In genomic region chr7:28584468-28584867, GRCm38 (mm10) we compare ENCODE assay signal across 13 mouse cellular contexts. TPM values are rescaled to one million over a fixed set of nuclear protein-coding genes. Genes with fewer than 3 reads are reported as not detected.
A peak's percentile ranks its signal among the peaks of the same experiment; 100 is the strongest.
DNase-seq lines count a peak whose midpoint lies in the region; ATAC-seq and TF ChIP-seq lines count a peak whose summit lies in the region.
"Had no signal": no experiment of that assay in that cellular context is flagged by ENCODE, and none has a peak within 500 bp of the region (broad histone marks: within the 10 kb centered on the region; RNA-seq: fewer than 3 reads in every experiment).

No protein-coding gene starts in this region.

- no peak overlapping the region for H3K4me2 ChIP-seq in heart, embryonic 16.5 days (ENCODE audit: low read depth, low read length)
- no peak overlapping the region for H3K4me2 ChIP-seq in neural tube, embryonic 13.5 days
- H3K4me2 ChIP-seq in intestine, embryonic 15.5 days (replicated peaks), result peak overlapping the region; percentile 39; the same call in 1 of the 2 replicates
- H3K4me2 ChIP-seq in stomach, embryonic 15.5 days, result 0 out of 2 replicates have a peak overlapping the region, but pooled peaks have one; percentile 29

- H3K27ac ChIP-seq in heart, embryonic 16.5 days (ENCODE audit: low read length), result peak overlapping the region; percentile 28; the same call in 1 of the 2 replicates
- no peak overlapping the region for H3K27ac ChIP-seq in heart, adult 2 months
- no peak overlapping the region for H3K27ac ChIP-seq in neural tube, embryonic 13.5 days (replicated peaks)
- H3K27ac ChIP-seq in intestine, embryonic 15.5 days, result peak overlapping the region; percentile 67
- peak overlapping the region; percentile 80 for H3K27ac ChIP-seq in stomach, embryonic 15.5 days
- H3K27ac ChIP-seq: macrophage had no signal

- TF ChIP-seq POLR2A in heart, adult 2 months (IDR thresholded peaks at IDR 0.05; ENCODE audit: insufficient read depth, low read depth, low read length), result no peak

- WGBS in heart, embryonic 16.5 days, result 24% methylated on average over 4 of the region's 4 CpGs
- WGBS in heart, adult 2 months, result 72% methylated on average over 4 of the region's 4 CpGs
- WGBS in neural tube, embryonic 13.5 days, result 74% methylated on average over 4 of the region's 4 CpGs
- WGBS in intestine, embryonic 15.5 days, result 47% methylated on average over 4 of the region's 4 CpGs
- WGBS in stomach, embryonic 15.5 days, result 52% methylated on average over 4 of the region's 4 CpGs

- no peak for TF ChIP-seq CTCF in heart, adult 2 months (IDR thresholded peaks at IDR 0.05)

- TF ChIP-seq EP300 in heart, adult 2 months (IDR thresholded peaks at IDR 0.05; ENCODE audit: insufficient read depth, low read depth, low read length), result no peak

- intact Hi-C loops in heart, adult 2 months (cut with DNase I), result no loop called here

- no peak for ATAC-seq in heart, embryonic 16.5 days (replicated peaks; ENCODE audit: extremely low read depth, insufficient read depth, low FRiP score)
- no peak for ATAC-seq in neural tube, embryonic 13.5 days (ENCODE audit: low read depth)
- no peak for ATAC-seq in intestine, embryonic 15.5 days
- ATAC-seq in stomach, embryonic 15.5 days (ENCODE audit: insufficient read depth, low FRiP score, low read depth), result no peak

- peaks cover 51% of the 10 kb centered on the region for H3K4me1 ChIP-seq in heart, embryonic 16.5 days (ENCODE audit: control insufficient read depth, insufficient read depth, low read length)
- H3K4me1 ChIP-seq in heart, adult 2 months (ENCODE audit: control insufficient read depth, insufficient read depth, low read length), result peaks cover 11% of the 10 kb centered on the region
- H3K4me1 ChIP-seq in neural tube, embryonic 13.5 days (replicated peaks), result peaks cover 82% of the 10 kb centered on the region
- peaks cover 78% of the 10 kb centered on the region for H3K4me1 ChIP-seq in intestine, embryonic 15.5 days (replicated peaks)
- peaks cover 64% of the 10 kb centered on the region for H3K4me1 ChIP-seq in stomach, embryonic 15.5 days

- no peaks in the 10 kb centered on the region for H3K36me3 ChIP-seq in heart, embryonic 16.5 days (ENCODE audit: control insufficient read depth, insufficient read depth)
- no peaks in the 10 kb centered on the region for H3K36me3 ChIP-seq in heart, adult 2 months (ENCODE audit: control insufficient read depth, insufficient read depth, low read length)
- no peaks in the 10 kb centered on the region for H3K36me3 ChIP-seq in neural tube, embryonic 13.5 days
- 0 out of 2 replicates have a peak, but pooled peaks cover under 1% of the 10 kb centered on the region for H3K36me3 ChIP-seq in intestine, embryonic 15.5 days
- no peaks in the 10 kb centered on the region for H3K36me3 ChIP-seq in stomach, embryonic 15.5 days

- no peak overlapping the region for H3K9ac ChIP-seq in heart, embryonic 16.5 days (ENCODE audit: low read length)
- no peak overlapping the region for H3K9ac ChIP-seq in heart, adult 2 months (ENCODE audit: low read depth, low read length)
- H3K9ac ChIP-seq in neural tube, embryonic 13.5 days, result 0 out of 2 replicates have a peak overlapping the region, but pooled peaks have one; percentile 17
- 0 out of 2 replicates have a peak overlapping the region, but pooled peaks have one; percentile 15 for H3K9ac ChIP-seq in intestine, embryonic 15.5 days
- H3K9ac ChIP-seq in stomach, embryonic 15.5 days, result no peak overlapping the region

- no peaks in the 10 kb centered on the region for H3K27me3 ChIP-seq in heart, embryonic 16.5 days (ENCODE audit: control insufficient read depth, insufficient read depth, low read length)
- no peaks in the 10 kb centered on the region for H3K27me3 ChIP-seq in heart, adult 2 months (ENCODE audit: control insufficient read depth, insufficient read depth, low read length)
- H3K27me3 ChIP-seq in neural tube, embryonic 13.5 days, result no peaks in the 10 kb centered on the region
- no peaks in the 10 kb centered on the region for H3K27me3 ChIP-seq in intestine, embryonic 15.5 days (replicated peaks)
- no peaks in the 10 kb centered on the region for H3K27me3 ChIP-seq in stomach, embryonic 15.5 days (replicated peaks)

- H3K9me3 ChIP-seq in heart, embryonic 16.5 days (replicated peaks; ENCODE audit: control insufficient read depth, low read length), result no peaks in the 10 kb centered on the region
- no peaks in the 10 kb centered on the region for H3K9me3 ChIP-seq in neural tube, embryonic 13.5 days
- H3K9me3 ChIP-seq in intestine, embryonic 15.5 days, result no peaks in the 10 kb centered on the region
- no peaks in the 10 kb centered on the region for H3K9me3 ChIP-seq in stomach, embryonic 15.5 days

- no peak for DNase-seq in heart, adult 2 months
- DNase-seq in neural tube, embryonic 10.5 days (ENCODE audit: extremely low spot score, low spot score), result no peak
- DNase-seq in urinary bladder, postnatal 25 days (ENCODE audit: low spot score), result no peak
- no peak for DNase-seq in layer of hippocampus, adult 11-12 months (ENCODE audit: low spot score)
- DNase-seq: gastrocnemius, postnatal 14 days; kidney, adult 18-20 months had no signal

- no peaks in the 10 kb centered on the region for H3K79me2 ChIP-seq in heart, adult 2 months (replicated peaks; ENCODE audit: control insufficient read depth, insufficient read depth, low read length)

- no peak overlapping the region for H3K4me3 ChIP-seq in heart, embryonic 16.5 days (ENCODE audit: low read length)
- H3K4me3 ChIP-seq in heart, adult 2 months, result no peak overlapping the region
- no peak overlapping the region for H3K4me3 ChIP-seq in neural tube, embryonic 13.5 days
- no peak overlapping the region for H3K4me3 ChIP-seq in intestine, embryonic 15.5 days (replicated peaks)
- no peak overlapping the region for H3K4me3 ChIP-seq in stomach, embryonic 15.5 days (replicated peaks)

RNA-seq across cellular contexts. Expression of gene Samd4b, which starts 13.5 kb away (rescaled TPM):
- 16.0 and 20.6 TPM in 2 replicates for polyA plus RNA-seq in heart, embryonic 16.5 days (2015; fragmentation: Nextera tagmentation; extraction: Ambion mirVana)
- total RNA-seq in heart, adult 2 months (2021), result 10 to 100 TPM; 21.9 to 22.4 TPM
- polyA plus RNA-seq in heart, adult 2 months (2012; rRNA removed), result 38.8 and 46.1 TPM in 2 replicates
- polyA plus RNA-seq in neural tube, embryonic 13.5 days (2015; fragmentation: Nextera tagmentation; extraction: Ambion mirVana), result 25.6 and 26.9 TPM in 2 replicates
- polyA plus RNA-seq in intestine, embryonic 15.5 days (2015; fragmentation: Nextera tagmentation; extraction: Ambion mirVana), result 18.9 and 19.5 TPM in 2 replicates
- 18.5 and 22.1 TPM in 2 replicates for polyA plus RNA-seq in stomach, embryonic 15.5 days (2015; fragmentation: Nextera tagmentation; extraction: Ambion mirVana)

RNA-seq across cellular contexts. Expression of gene Pak4, which starts 13.5 kb away (rescaled TPM):
- 25.1 and 30.0 TPM in 2 replicates for polyA plus RNA-seq in heart, embryonic 16.5 days (2015; fragmentation: Nextera tagmentation; extraction: Ambion mirVana)
- total RNA-seq in heart, adult 2 months (2021), result 1 to 10 TPM; 8.8 to 9.4 TPM
- 6.4 and 7.6 TPM in 2 replicates for polyA plus RNA-seq in heart, adult 2 months (2012; rRNA removed)
- polyA plus RNA-seq in neural tube, embryonic 13.5 days (2015; fragmentation: Nextera tagmentation; extraction: Ambion mirVana), result 20.1 and 20.2 TPM in 2 replicates
- polyA plus RNA-seq in intestine, embryonic 15.5 days (2015; fragmentation: Nextera tagmentation; extraction: Ambion mirVana), result 51.7 and 53.1 TPM in 2 replicates
- polyA plus RNA-seq in stomach, embryonic 15.5 days (2015; fragmentation: Nextera tagmentation; extraction: Ambion mirVana), result 50.2 and 56.0 TPM in 2 replicates

RNA-seq across cellular contexts. Expression of gene Nccrp1, which starts 37.4 kb away (rescaled TPM):
- not detected in 2 replicates for polyA plus RNA-seq in heart, embryonic 16.5 days (2015; fragmentation: Nextera tagmentation; extraction: Ambion mirVana)
- not detected for total RNA-seq in heart, adult 2 months (2021)
- not detected in 2 replicates for polyA plus RNA-seq in heart, adult 2 months (2012; rRNA removed)
- not detected in 2 replicates for polyA plus RNA-seq in neural tube, embryonic 13.5 days (2015; fragmentation: Nextera tagmentation; extraction: Ambion mirVana)
- polyA plus RNA-seq in intestine, embryonic 15.5 days (2015; fragmentation: Nextera tagmentation; extraction: Ambion mirVana), result not detected in 2 replicates
- 2.4 and 6.1 TPM in 2 replicates for polyA plus RNA-seq in stomach, embryonic 15.5 days (2015; fragmentation: Nextera tagmentation; extraction: Ambion mirVana)
- total RNA-seq: gastrocnemius, postnatal 14 days had no signal
- polyA plus RNA-seq: macrophage had no signal

RNA-seq across cellular contexts. Expression of gene Sycn, which starts 43.8 kb away (rescaled TPM):
- polyA plus RNA-seq in heart, embryonic 16.5 days (2015; fragmentation: Nextera tagmentation; extraction: Ambion mirVana), result not detected in 2 replicates
- not detected for total RNA-seq in heart, adult 2 months (2021)
- not detected in 2 replicates for polyA plus RNA-seq in heart, adult 2 months (2012; rRNA removed)
- not detected in 2 replicates for polyA plus RNA-seq in neural tube, embryonic 13.5 days (2015; fragmentation: Nextera tagmentation; extraction: Ambion mirVana)
- 33.3 and 122 TPM in 2 replicates for polyA plus RNA-seq in intestine, embryonic 15.5 days (2015; fragmentation: Nextera tagmentation; extraction: Ambion mirVana)
- polyA plus RNA-seq in stomach, embryonic 15.5 days (2015; fragmentation: Nextera tagmentation; extraction: Ambion mirVana), result 103 and 114 TPM in 2 replicates
- total RNA-seq: gastrocnemius, postnatal 14 days had no signal
- polyA plus RNA-seq: macrophage; neural tube, embryonic 11.5 days; urinary bladder, adult 2 months had no signal

RNA-seq across cellular contexts. Expression of gene Acp7, which starts 46.7 kb away (rescaled TPM):
- polyA plus RNA-seq in heart, embryonic 16.5 days (2015; fragmentation: Nextera tagmentation; extraction: Ambion mirVana), result not detected in 2 replicates
- not detected for total RNA-seq in heart, adult 2 months (2021)
- 0.49 TPM in 1 of 2 replicates, not detected in the other for polyA plus RNA-seq in heart, adult 2 months (2012; rRNA removed)
- not detected in 2 replicates for polyA plus RNA-seq in neural tube, embryonic 13.5 days (2015; fragmentation: Nextera tagmentation; extraction: Ambion mirVana)
- 0.06 TPM in 1 of 2 replicates, not detected in the other for polyA plus RNA-seq in intestine, embryonic 15.5 days (2015; fragmentation: Nextera tagmentation; extraction: Ambion mirVana)
- 0.08 TPM in 1 of 2 replicates, not detected in the other for polyA plus RNA-seq in stomach, embryonic 15.5 days (2015; fragmentation: Nextera tagmentation; extraction: Ambion mirVana)
- total RNA-seq: gastrocnemius, postnatal 14 days had no signal
- polyA plus RNA-seq: macrophage; neural tube, embryonic 11.5 days; urinary bladder, adult 2 months had no signal

Comparison
In these comparisons a context has a peak if more than half of its experiments do, and no peak if none do; other contexts are left out.
1. H3K27ac ChIP-seq: peak in heart, embryonic 16.5 days (single experiment), intestine, embryonic 15.5 days (single experiment) and stomach, embryonic 15.5 days (single experiment); none in heart, adult 2 months (single experiment) and neural tube, embryonic 13.5 days (single experiment).
2. H3K4me2 ChIP-seq: peak in intestine, embryonic 15.5 days (single experiment) and stomach, embryonic 15.5 days (single experiment); none in heart, embryonic 16.5 days (single experiment) and neural tube, embryonic 13.5 days (single experiment).
3. H3K9ac ChIP-seq: peak in neural tube, embryonic 13.5 days (single experiment) and intestine, embryonic 15.5 days (single experiment); none in heart, embryonic 16.5 days (single experiment), heart, adult 2 months (single experiment) and stomach, embryonic 15.5 days (single experiment).